Mouse (Mus musculus): ENCODE measurements around the gene Hectd4. TPM values are rescaled to one million over a fixed set of nuclear protein-coding genes. Genes with fewer than 3 reads are reported as not detected.

Hectd4 gene
- total RNA-seq, 2 experiments from 2014 or later, result 17.3 to 20.3 TPM

DNA sequence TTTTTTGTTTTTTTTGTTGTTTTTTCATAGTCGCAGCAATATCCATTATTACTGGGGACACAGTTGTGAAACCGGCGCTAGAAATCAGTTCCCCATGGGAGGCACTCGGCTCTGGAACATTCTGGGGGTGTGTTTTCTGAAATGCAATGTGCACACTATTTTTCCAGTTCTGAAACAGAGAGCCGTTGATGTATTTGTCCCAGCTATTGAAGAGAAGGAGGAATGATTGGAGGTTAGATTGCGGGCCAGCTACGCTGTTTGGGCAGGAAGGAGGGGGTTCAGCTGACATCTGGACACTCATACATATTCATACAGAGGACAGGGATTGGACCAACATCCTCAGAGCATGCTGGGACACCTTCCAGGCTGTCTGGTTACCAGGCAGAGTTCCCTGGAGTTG lies 169.1 kb downstream of the Hectd4 start:
- no peak for DNase-seq (ENCODE audit: low spot score in 2 of 2)

DNA sequence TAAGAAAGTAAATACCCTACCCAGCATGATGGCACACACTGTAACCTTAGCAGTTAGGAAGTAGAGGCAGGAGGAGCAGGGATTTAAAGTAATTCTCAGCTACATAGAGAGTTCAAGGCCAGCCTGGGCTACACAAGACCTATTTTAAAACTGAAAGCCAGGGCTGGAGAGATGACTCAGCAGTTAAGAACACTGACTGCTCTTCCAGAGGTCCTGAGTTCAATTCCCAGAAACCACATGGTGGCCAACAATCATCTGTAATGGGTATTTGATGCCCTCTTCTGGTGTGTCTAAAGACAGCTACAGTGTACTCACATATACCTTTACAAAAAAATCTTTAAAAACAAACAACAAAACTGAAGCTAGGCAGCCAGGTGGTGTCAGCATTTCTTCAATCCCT lies 169.7 kb downstream of the Hectd4 start:
- DNase-seq (ENCODE audit: low spot score in 2 of 2), result no peak

DNA sequence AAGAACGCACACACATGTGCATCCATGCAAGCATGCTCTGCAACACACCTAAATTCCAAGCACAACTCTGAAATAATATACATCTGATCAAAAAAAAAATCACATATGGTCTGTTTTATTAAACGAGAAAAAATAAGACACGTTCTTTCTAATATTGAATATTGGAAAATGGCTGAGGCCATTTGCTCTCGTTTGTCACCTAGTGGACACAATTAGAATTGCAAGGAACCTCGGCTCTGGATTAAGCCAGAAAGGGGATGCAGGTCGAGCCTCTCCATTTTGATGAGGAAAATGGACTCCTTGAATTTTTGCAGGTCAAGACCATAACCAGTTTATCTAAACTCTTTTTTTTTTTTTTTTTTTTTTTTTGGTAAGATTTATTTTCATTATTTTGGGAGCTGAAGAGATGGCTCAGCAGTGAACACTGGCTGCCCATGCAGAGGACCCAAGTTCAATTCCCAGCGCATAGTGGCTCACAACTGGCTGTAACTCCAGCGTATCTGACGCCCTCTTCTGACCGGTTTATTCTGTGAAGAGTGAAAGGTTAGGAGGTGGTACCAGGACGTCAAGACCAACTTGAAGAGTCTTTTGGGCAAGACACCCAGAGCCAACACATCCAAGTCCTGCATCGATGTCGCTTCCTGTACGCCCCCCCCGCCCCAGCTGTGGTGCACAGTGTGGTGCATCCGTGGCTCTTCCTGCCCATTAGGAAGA lies 172.8 kb downstream of the Hectd4 start:
- peak in 1 of 2 experiments; percentile 34 for DNase-seq (ENCODE audit: low spot score in 2 of 2)

DNA sequence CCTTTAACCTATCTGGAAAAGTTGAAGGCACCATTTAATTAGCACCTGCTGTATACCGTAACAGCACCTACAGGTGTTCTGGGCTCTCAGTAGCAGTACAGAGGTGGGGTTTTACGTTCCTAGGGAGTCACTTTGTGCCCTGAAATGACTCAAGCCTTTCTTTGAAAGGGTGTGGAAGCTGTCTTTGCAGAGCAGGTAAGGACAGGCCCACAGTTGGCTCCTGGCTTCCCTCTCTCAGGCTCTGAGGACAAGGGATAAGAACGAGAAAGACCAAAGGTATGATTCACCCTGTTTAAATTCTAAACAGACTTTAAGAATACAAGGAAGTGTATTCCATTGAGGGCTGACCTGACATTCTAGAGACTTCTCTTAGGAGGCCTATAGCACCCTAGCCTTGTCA lies 173.4 kb downstream of the Hectd4 start:
- DNase-seq (ENCODE audit: low spot score in 2 of 2), result no peak

DNA sequence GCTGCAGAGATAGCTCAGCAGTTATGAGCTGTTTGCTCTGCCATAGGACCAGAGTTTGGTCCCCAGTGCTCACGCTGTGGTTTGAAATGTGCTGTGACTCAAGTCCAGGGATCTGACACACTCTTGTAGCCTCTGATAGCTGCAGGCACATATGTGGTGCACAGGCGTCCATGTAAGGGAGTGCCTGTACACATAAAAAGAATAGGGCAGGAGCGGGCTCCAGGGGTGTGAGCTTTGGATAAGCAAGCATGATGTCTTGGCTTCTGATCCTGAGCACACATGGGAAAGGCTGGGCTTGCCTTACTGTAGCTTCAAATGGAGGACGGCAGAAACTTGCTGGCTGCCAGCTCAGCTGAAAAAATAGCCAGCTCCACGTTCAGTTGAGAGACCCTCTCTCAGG lies 175.6 kb downstream of the Hectd4 start:
- no peak for DNase-seq (ENCODE audit: low spot score in 2 of 2)

GRCm38 (mm10) chr5:121397187-121398145 lies 177.4 kb downstream of the Hectd4 start, which contains the start of gene Naa25:
Naa25 (plus strand) TSS chr5:121397936.
- peak; percentile 94 to 97 for DNase-seq (ENCODE audit: low spot score in 2 of 2)

DNA sequence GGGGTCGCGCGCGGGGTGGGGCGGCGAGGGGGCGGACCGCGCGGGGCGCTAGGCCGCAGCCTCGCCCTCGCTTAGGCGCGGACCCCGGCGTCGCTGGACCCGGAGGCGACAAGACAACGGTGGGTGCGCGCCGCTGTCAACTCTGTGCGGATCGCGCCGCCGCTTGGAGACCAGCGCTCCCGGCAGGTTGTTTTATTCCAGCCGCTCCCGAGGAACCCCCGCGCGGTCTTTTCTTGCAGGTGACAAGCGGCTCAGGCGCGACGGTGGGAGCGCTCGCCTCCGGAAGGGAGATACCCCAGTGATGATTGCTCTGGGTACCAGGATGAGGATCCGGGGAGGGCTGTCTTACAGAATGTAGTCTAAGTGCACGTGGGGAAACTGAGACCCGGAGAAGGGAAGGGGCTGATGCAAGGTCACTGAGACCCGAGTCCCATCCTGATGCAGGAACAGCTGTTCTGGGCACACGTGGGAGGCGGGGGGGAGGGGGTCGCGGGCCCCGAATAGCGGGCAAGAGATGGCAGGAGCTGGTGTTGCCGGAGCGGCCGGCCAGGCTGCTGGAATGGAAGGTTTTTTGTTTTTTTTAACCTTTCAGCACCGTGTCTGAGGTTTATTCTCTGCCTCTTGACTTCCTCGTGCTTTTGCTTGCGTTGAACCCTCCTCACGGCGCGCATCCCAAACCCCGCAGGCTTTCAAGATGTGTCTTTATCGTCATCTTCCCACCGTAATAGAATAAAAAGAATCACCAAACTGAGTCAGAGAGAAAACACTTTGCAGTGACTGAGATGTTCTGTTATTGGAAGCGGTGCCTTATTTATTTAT lies 178.3 kb downstream of the Hectd4 start:
- no peak for DNase-seq (ENCODE audit: low spot score in 2 of 2)

- DNase-seq (ENCODE audit: low spot score in 2 of 2), result no peak
Measured at GRCm38 (mm10) chr5:121398965-121399462, 179.0 kb downstream of the Hectd4 start.

GRCm38 (mm10) chr5:121399540-121399939 lies 179.5 kb downstream of the Hectd4 start:
- DNase-seq (ENCODE audit: low spot score in 2 of 2), result no peak

- DNase-seq (ENCODE audit: low spot score in 2 of 2), result no peak
Measured at GRCm38 (mm10) chr5:121400064-121400463, 180.0 kb downstream of the Hectd4 start.

- DNase-seq (ENCODE audit: low spot score in 2 of 2), result no peak
Measured at GRCm38 (mm10) chr5:121400849-121401248, 180.8 kb downstream of the Hectd4 start.

DNA sequence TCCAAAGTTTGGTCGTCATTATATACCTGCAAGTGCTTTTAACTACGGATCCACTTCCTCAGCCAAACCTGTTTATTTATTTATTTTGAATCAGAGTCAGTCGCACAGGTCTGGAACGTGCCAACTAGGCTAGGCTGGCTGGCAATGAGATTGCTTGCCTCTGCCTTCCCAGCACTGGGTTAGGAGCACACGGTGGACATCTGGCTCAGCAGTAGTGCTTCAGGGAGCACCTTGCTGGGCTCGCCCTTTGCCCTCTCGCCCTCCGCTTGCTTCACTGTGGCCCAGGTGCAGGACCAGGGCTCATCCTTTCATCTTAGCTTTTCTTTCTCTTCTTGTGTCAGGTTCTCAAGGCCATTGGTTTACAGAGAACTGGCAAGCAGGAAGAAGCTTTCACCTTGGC lies 187.8 kb downstream of the Hectd4 start:
- DNase-seq (ENCODE audit: low spot score in 2 of 2), result no peak

GRCm38 (mm10) chr5:121410975-121411374 lies 191.0 kb downstream of the Hectd4 start:
- no peak for DNase-seq (ENCODE audit: low spot score in 2 of 2)

Other genes starting within 250 kb of the Hectd4 start
- gene Rph3a, start 210.1 kb upstream of the Hectd4 start, total RNA-seq (2021), result under 1 TPM in 1 of 2 experiments, not detected in 1; 0.27 TPM
- 10 to 100 TPM; 82.3 to 85.0 TPM for gene Ptpn11, start 28.8 kb upstream of the Hectd4 start, total RNA-seq (2021)
- 100 to 1,000 TPM; 868 to 943 TPM for gene Rpl6, start 15.7 kb upstream of the Hectd4 start, total RNA-seq (2021)
- gene Trafd1, start 165.4 kb downstream of the Hectd4 start, total RNA-seq (2021), result 10 to 100 TPM; 74.7 to 87.6 TPM
- 10 to 100 TPM; 22.3 to 23.8 TPM for gene Naa25, start 177.7 kb downstream of the Hectd4 start, total RNA-seq (2021)
- 10 to 100 TPM in 1 of 2 experiments, 1 to 10 TPM in 1; 9.2 to 12.7 TPM for gene Tmem116, start 231.7 kb downstream of the Hectd4 start, total RNA-seq (2021)
- gene Erp29, start 232.3 kb downstream of the Hectd4 start, total RNA-seq (2021), result 100 to 1,000 TPM in 1 of 2 experiments, 10 to 100 TPM in 1; 97.7 to 115 TPM